Mouse (Mus musculus): ENCODE data around the gene Xkr7. TPM values are rescaled to one million over a fixed set of nuclear protein-coding genes. Genes with fewer than 3 reads are reported as not detected.

Gene Xkr7
- total and polyA plus RNA-seq, 2 experiments from 2014 or later, result not detected

GRCm38 (mm10) chr2:153084261-153084976, 52.8 kb downstream of the Xkr7 start:
- H3K4me2 ChIP-seq (ENCODE audit: low read depth, low read length), result no peak overlapping the region
- H3K27ac ChIP-seq (ENCODE audit: low read depth), result peak overlapping the region; percentile 38; the same call in 1 of the 2 replicates
- no peaks in the 10 kb centered on the region for H3K27me3 ChIP-seq (ENCODE audit: control insufficient read depth, insufficient read depth, low read length)
- 40% methylated on average over 7 of the region's 7 CpGs for WGBS
- H3K36me3 ChIP-seq (replicated peaks; ENCODE audit: control insufficient read depth, insufficient read depth, low read length), result no peaks in the 10 kb centered on the region
- DNase-seq (ENCODE audit: low spot score) (no peak), ATAC-seq (ENCODE audit: insufficient read depth, low read depth) (no peak)
- H3K9me3 ChIP-seq (replicated peaks; ENCODE audit: control insufficient read depth, low read length), result no peaks in the 10 kb centered on the region
- no peaks in the 10 kb centered on the region for H3K4me1 ChIP-seq (ENCODE audit: control insufficient read depth, insufficient read depth)
- no peak overlapping the region for H3K9ac ChIP-seq (replicated peaks; ENCODE audit: low read depth, low read length)
- no peak overlapping the region for H3K4me3 ChIP-seq (ENCODE audit: low read depth, low read length)
- no peak for TF ChIP-seq EP300 (IDR thresholded peaks at IDR 0.05; ENCODE audit: low read depth)
- TF ChIP-seq CTCF (IDR thresholded peaks at IDR 0.05; ENCODE audit: low read depth), result peak; percentile 29

- no peak overlapping the region for H3K4me2 ChIP-seq (ENCODE audit: low read depth, low read length)
- H3K4me3 ChIP-seq (ENCODE audit: low read depth, low read length), result no peak overlapping the region
- 79% methylated on average over 6 of the region's 6 CpGs for WGBS
- no peak overlapping the region for H3K9ac ChIP-seq (replicated peaks; ENCODE audit: low read depth, low read length)
- TF ChIP-seq CTCF (IDR thresholded peaks at IDR 0.05; ENCODE audit: low read depth), result no peak
- TF ChIP-seq EP300 (IDR thresholded peaks at IDR 0.05; ENCODE audit: low read depth), result no peak
- ATAC-seq (ENCODE audit: insufficient read depth, low read depth), result no peak
- no peaks in the 10 kb centered on the region for H3K27me3 ChIP-seq (ENCODE audit: control insufficient read depth, insufficient read depth, low read length)
- H3K27ac ChIP-seq (ENCODE audit: low read depth), result no peak overlapping the region
- DNase-seq (ENCODE audit: low spot score), result no peak
- no peaks in the 10 kb centered on the region for H3K9me3 ChIP-seq (replicated peaks; ENCODE audit: control insufficient read depth, low read length)
- H3K36me3 ChIP-seq (replicated peaks; ENCODE audit: control insufficient read depth, insufficient read depth, low read length), result no peaks in the 10 kb centered on the region
- H3K4me1 ChIP-seq (ENCODE audit: control insufficient read depth, insufficient read depth), result no peaks in the 10 kb centered on the region
Measured at GRCm38 (mm10) chr2:153085556-153085955, 53.9 kb downstream of the Xkr7 start.

GRCm38 (mm10) chr2:153086166-153086565, 54.5 kb downstream of the Xkr7 start:
- Histone ChIP-seq H3K27me3 (ENCODE audit: control insufficient read depth, insufficient read depth, low read length) (no peaks in the 10 kb centered on the region), H3K4me2 (ENCODE audit: low read depth, low read length) (no peak overlapping the region), H3K4me3 (ENCODE audit: low read depth, low read length) (no peak overlapping the region), H3K27ac (ENCODE audit: low read depth) (no peak overlapping the region), H3K36me3 (replicated peaks; ENCODE audit: control insufficient read depth, insufficient read depth, low read length) (no peaks in the 10 kb centered on the region), H3K4me1 (ENCODE audit: control insufficient read depth, insufficient read depth) (no peaks in the 10 kb centered on the region), H3K9ac (replicated peaks; ENCODE audit: low read depth, low read length) (no peak overlapping the region), H3K9me3 (replicated peaks; ENCODE audit: control insufficient read depth, low read length) (no peaks in the 10 kb centered on the region)
- ATAC-seq (ENCODE audit: insufficient read depth, low read depth) (no peak), DNase-seq (ENCODE audit: low spot score) (no peak)
- TF ChIP-seq EP300 (IDR thresholded peaks at IDR 0.05; ENCODE audit: low read depth) (no peak), CTCF (IDR thresholded peaks at IDR 0.05; ENCODE audit: low read depth) (no peak)
- 78% methylated on average over 4 of the region's 4 CpGs for WGBS

GRCm38 (mm10) chr2:153087091-153087490, 55.4 kb downstream of the Xkr7 start:
- TF ChIP-seq CTCF (IDR thresholded peaks at IDR 0.05; ENCODE audit: low read depth), result no peak
- no peak for TF ChIP-seq EP300 (IDR thresholded peaks at IDR 0.05; ENCODE audit: low read depth)
- DNase-seq (ENCODE audit: low spot score) (no peak), ATAC-seq (ENCODE audit: insufficient read depth, low read depth) (no peak)
- Histone ChIP-seq H3K4me1 (ENCODE audit: control insufficient read depth, insufficient read depth) (no peaks in the 10 kb centered on the region), H3K27ac (ENCODE audit: low read depth) (no peak overlapping the region), H3K36me3 (replicated peaks; ENCODE audit: control insufficient read depth, insufficient read depth, low read length) (no peaks in the 10 kb centered on the region), H3K4me3 (ENCODE audit: low read depth, low read length) (no peak overlapping the region), H3K4me2 (ENCODE audit: low read depth, low read length) (no peak overlapping the region), H3K27me3 (ENCODE audit: control insufficient read depth, insufficient read depth, low read length) (no peaks in the 10 kb centered on the region), H3K9me3 (replicated peaks; ENCODE audit: control insufficient read depth, low read length) (no peaks in the 10 kb centered on the region), H3K9ac (replicated peaks; ENCODE audit: low read depth, low read length) (no peak overlapping the region)
- 82% methylated on average over 10 of the region's 10 CpGs for WGBS

GRCm38 (mm10) chr2:153089316-153089715, 57.7 kb downstream of the Xkr7 start:
- Histone ChIP-seq H3K9ac (replicated peaks; ENCODE audit: low read depth, low read length) (no peak overlapping the region), H3K4me1 (ENCODE audit: control insufficient read depth, insufficient read depth) (no peaks in the 10 kb centered on the region), H3K9me3 (replicated peaks; ENCODE audit: control insufficient read depth, low read length) (no peaks in the 10 kb centered on the region), H3K36me3 (replicated peaks; ENCODE audit: control insufficient read depth, insufficient read depth, low read length) (no peaks in the 10 kb centered on the region), H3K27ac (ENCODE audit: low read depth) (no peak overlapping the region), H3K4me2 (ENCODE audit: low read depth, low read length) (no peak overlapping the region), H3K4me3 (ENCODE audit: low read depth, low read length) (no peak overlapping the region), H3K27me3 (ENCODE audit: control insufficient read depth, insufficient read depth, low read length) (no peaks in the 10 kb centered on the region)
- DNase-seq (ENCODE audit: low spot score), result no peak
- 36% methylated on average over 2 of the region's 2 CpGs for WGBS
- TF ChIP-seq CTCF (IDR thresholded peaks at IDR 0.05; ENCODE audit: low read depth) (no peak), EP300 (IDR thresholded peaks at IDR 0.05; ENCODE audit: low read depth) (no peak)
- ATAC-seq (ENCODE audit: insufficient read depth, low read depth), result no peak
